Mouse (Mus musculus) spleen, adult 2 months (tissue): ENCODE measurements around the gene Atrip. TPM values are rescaled to one million over a fixed set of nuclear protein-coding genes. Genes with fewer than 3 reads are reported as not detected.

Source experiments
- DNase-seq, 2 experiments: peaks; one replicate each; pipeline versions ENCODE4 v3.0.0 to v3.0.0-alpha.2; 2012 to 2021; ENCODE audit warnings: low spot score in 2 of 2, low read depth in 1 of 2
- H3K27ac ChIP-seq: fragments of 200-500 bp; 2 replicates; pipeline ENCODE4 v1.5.1; 2012; ENCODE audit warnings: low read length, inconsistent platforms; ENCODE audit not compliant: insufficient read depth
- H3K27me3 ChIP-seq: fragments of 200-500 bp; 2 replicates; pipeline ENCODE4 v1.6.1; 2012; ENCODE audit warnings: mild to moderate bottlenecking, moderate library complexity, low read length, inconsistent platforms; ENCODE audit not compliant: control insufficient read depth, insufficient read depth
- H3K36me3 ChIP-seq: fragments of 200-500 bp; 2 replicates; pipeline ENCODE4 v1.6.1; 2012; ENCODE audit warnings: mild to moderate bottlenecking, low read length, inconsistent platforms; ENCODE audit not compliant: control insufficient read depth, insufficient read depth
- H3K4me1 ChIP-seq: fragments of 200-500 bp; 2 replicates; pipeline ENCODE4 v1.6.1; 2011; ENCODE audit warnings: inconsistent platforms; ENCODE audit not compliant: control insufficient read depth, insufficient read depth, insufficient read length
- H3K4me3 ChIP-seq: fragments of 200-500 bp; 2 replicates; pipeline ENCODE4 v1.5.1; 2011; ENCODE audit warnings: mild to moderate bottlenecking, inconsistent platforms; ENCODE audit not compliant: insufficient read depth, insufficient read length; ENCODE audit errors: extremely low read depth
- CTCF ChIP-seq: fragments of 200-500 bp; IDR thresholded peaks from 2 replicates; pipeline ENCODE4 v1.5.1; 2011; ENCODE audit warnings: mild to moderate bottlenecking, inconsistent platforms; ENCODE audit not compliant: insufficient read depth, insufficient read length, insufficient replicate concordance; ENCODE audit errors: extremely low read depth
- POLR2A ChIP-seq: fragments of 200-500 bp; IDR thresholded peaks from 2 replicates; pipeline ENCODE4 v1.6.1; 2011; ENCODE audit warnings: low read depth, low read length, inconsistent platforms
- WGBS: fragments of 180-500 bp; shearing (Covaris S2); methylation state at CpG from one replicate; pipeline ENCODE4 v1.1.7; 2018; 5-methylcytosine and 5-hydroxymethylcytosine counted together
- polyA plus RNA-seq: library from polyadenylated mRNA; depleted of rRNA; stranded (reverse); fragments of >200 nt; gene quantifications from 2 replicates; pipeline ENCODE4 v1.2.3, GENCODE M21; 2012

The Atrip gene
- polyA plus RNA-seq, 1 experiment: 16.2 TPM

DNA sequence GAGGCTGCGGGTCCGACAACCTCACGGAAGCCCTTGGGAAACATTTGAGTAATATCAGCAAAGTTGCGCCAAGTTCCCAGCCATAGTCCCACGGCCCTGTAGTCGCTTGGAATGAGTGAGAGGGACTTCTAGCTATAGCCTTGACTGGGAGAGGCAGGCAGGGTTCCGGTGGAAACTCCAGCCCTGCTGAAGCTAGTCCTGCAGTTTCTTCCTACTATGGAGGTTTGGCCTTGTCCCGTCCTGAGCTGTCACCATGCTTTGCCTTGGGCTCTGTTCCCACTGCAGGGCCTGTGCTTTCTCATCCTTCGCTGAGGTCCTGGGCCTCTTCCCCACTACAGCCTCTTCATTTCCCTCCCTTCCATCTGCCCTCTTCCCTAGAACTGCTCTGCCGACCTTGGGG, 42.3 kb upstream of the Atrip start:
- TF ChIP-seq POLR2A: no peak
- TF ChIP-seq CTCF: no peak
- Histone ChIP-seq H3K27me3 (no peaks in the 10 kb centered on the region), H3K27ac (no peak overlapping the region), H3K4me1 (peaks cover 6% of the 10 kb centered on the region; the same call in 1 of the 2 replicates), H3K4me3 (no peak overlapping the region), H3K36me3 (no peaks in the 10 kb centered on the region)
- no peak for DNase-seq
- 89% methylated on average over 10 of the region's 10 CpGs for WGBS

- WGBS: 94% methylated on average over 7 of the region's 7 CpGs
These were observed 40.9 kb upstream of the Atrip start for GRCm38 (mm10) chr9:109114871-109115270.

DNA sequence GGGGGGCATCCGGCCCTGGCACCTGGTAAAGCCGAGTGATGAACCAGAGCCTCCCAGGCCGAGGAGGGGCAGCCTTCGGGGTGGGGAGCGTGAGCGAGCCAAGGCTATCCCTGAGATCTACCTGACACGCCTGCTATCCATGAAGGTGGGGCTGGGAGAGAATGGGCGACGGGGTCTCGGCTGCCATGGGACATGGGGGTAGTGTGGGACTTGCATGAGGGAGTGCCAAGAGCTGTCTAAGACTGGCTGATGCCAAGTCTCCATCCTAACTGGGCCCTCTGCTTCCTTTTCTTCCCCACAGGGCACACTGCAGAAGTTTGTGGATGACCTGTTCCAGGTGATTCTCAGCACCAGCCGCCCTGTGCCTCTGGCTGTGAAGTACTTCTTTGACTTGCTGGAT, 40.4 kb upstream of the Atrip start:
- no peak for TF ChIP-seq CTCF
- TF ChIP-seq POLR2A: no peak
- no peaks in the 10 kb centered on the region for H3K27me3 ChIP-seq
- no peak for DNase-seq
- H3K4me3 ChIP-seq: no peak overlapping the region
- H3K4me1 ChIP-seq: peaks cover 6% of the 10 kb centered on the region; the same call in 1 of the 2 replicates
- no peak overlapping the region for H3K27ac ChIP-seq
- WGBS: 94% methylated on average over 11 of the region's 11 CpGs
- H3K36me3 ChIP-seq: no peaks in the 10 kb centered on the region

More at GRCm38 (mm10) chr9:109114871-109115270, 40.9 kb upstream of the Atrip start:
- DNase-seq: no peak
- no peaks in the 10 kb centered on the region for H3K36me3 ChIP-seq
- TF ChIP-seq POLR2A (no peak), CTCF (no peak)
- no peak overlapping the region for H3K4me3 ChIP-seq
- H3K4me1 ChIP-seq: peaks cover 6% of the 10 kb centered on the region; the same call in 1 of the 2 replicates
- H3K27ac ChIP-seq: no peak overlapping the region
- H3K27me3 ChIP-seq: no peaks in the 10 kb centered on the region

- Histone ChIP-seq H3K4me3 (no peak overlapping the region), H3K36me3 (no peaks in the 10 kb centered on the region), H3K4me1 (peaks cover 5% of the 10 kb centered on the region; the same call in 1 of the 2 replicates), H3K27me3 (no peaks in the 10 kb centered on the region), H3K27ac (no peak overlapping the region)
- no peak for TF ChIP-seq CTCF
- no peak for TF ChIP-seq POLR2A
- WGBS: 84% methylated on average over 8 of the region's 8 CpGs
- DNase-seq: no peak
These were observed 39.4 kb upstream of the Atrip start for GRCm38 (mm10) chr9:109113331-109113730.

- no peaks in the 10 kb centered on the region for H3K27me3 ChIP-seq
- DNase-seq: peak in 1 of 2 experiments; percentile 1
- H3K4me1 ChIP-seq: no peaks in the 10 kb centered on the region
- H3K4me3 ChIP-seq: no peak overlapping the region
- no peaks in the 10 kb centered on the region for H3K36me3 ChIP-seq
- TF ChIP-seq POLR2A (no peak), CTCF (no peak)
- no peak overlapping the region for H3K27ac ChIP-seq
- WGBS: 96% methylated on average over 9 of the region's 9 CpGs
These were observed 37.7 kb upstream of the Atrip start for GRCm38 (mm10) chr9:109111591-109111990.

- DNase-seq: peak in 1 of 2 experiments; percentile 1
- H3K36me3 ChIP-seq: no peaks in the 10 kb centered on the region
- TF ChIP-seq POLR2A: no peak
- no peak for TF ChIP-seq CTCF
- H3K27me3 ChIP-seq: no peaks in the 10 kb centered on the region
- H3K27ac ChIP-seq: no peak overlapping the region
- no peak overlapping the region for H3K4me3 ChIP-seq
- 84% methylated on average over 4 of the region's 4 CpGs for WGBS
- no peaks in the 10 kb centered on the region for H3K4me1 ChIP-seq
These were observed 37.2 kb upstream of the Atrip start for GRCm38 (mm10) chr9:109111101-109111500.

DNA sequence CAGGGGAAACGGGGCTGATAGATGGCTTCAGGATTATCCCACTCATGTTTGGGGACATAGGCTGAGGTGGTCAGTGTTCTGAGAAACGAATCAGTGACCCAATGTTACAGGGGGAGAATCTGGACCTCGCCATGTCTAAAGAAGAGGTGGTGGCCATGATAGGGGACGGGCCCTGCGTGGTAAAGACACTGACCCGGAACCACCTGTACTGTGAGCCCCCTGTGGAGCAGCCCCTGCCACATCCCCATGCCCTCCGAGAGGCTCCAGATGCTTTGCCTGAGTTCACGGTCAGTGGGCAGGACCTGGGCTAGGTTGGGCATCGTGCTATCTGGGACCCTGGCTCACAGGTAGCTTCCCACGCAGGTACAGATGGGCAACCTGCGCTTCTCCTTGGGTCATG, 36.3 kb upstream of the Atrip start:
- Histone ChIP-seq H3K36me3 (no peaks in the 10 kb centered on the region), H3K4me1 (no peaks in the 10 kb centered on the region), H3K27me3 (no peaks in the 10 kb centered on the region), H3K27ac (no peak overlapping the region), H3K4me3 (no peak overlapping the region)
- no peak for DNase-seq
- 92% methylated on average over 11 of the region's 11 CpGs for WGBS
- no peak for TF ChIP-seq CTCF
- TF ChIP-seq POLR2A: no peak
